Mouse (Mus musculus) cerebellum, adult 18-20 months (tissue): Measurements from ENCODE around the gene Senp8.

Source experiments
- DNase-seq, 2 experiments: peaks; one replicate each; pipeline ENCODE4 v3.0.0; 2021

The Senp8 gene

GRCm38 (mm10) chr9:59716275-59716898 lies 34.1 kb downstream of the Senp8 start:
- no peak for DNase-seq

- no peak for DNase-seq
Observed at GRCm38 (mm10) chr9:59709225-59709624, 41.3 kb downstream of the Senp8 start.

DNA sequence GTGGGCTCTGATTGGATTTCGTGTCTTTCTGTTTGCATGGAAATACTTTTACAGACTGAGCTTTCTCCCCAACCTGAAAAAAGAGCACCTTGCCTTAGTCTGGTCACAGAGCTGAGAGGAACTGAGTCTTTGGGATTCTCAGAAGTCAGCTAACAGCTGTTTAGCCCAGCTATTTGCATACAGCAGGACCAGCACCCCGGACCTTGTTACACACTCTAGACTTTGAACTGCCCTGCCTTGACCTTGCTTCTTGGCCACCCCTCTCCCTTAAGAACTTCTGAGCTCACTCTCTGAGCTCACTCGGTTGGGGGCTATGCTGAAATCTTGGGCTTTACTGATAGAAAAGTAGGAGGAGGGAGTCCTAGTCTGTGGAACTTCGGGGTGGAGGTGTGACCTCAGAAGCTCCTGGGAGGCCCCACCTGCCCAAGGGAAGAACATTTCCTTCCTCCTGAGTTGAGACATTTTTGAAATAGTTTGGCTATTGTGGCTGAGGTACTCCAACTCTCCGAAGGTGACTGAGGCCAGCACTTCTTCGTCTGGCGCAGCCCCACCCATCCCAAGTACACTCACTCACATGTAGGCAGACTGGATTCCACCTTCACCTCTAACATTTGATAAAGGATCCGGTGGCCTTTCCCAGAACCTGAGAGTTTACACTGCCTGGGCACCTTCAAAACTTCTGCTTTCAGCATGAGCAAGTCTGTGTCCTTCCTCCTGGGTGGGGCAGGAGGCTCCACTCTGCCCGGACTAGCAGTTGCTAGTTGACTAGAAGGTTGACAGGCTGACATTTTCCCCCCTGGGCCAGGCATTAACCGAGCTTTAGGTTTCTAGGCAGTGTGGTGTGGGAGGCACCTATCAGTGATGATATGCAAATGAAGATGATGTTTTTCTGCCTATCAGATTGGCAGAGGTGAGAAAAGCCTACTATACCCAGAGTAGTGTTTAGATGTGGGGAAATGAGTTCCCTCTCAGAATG lies 43.4 kb downstream of the Senp8 start:
- DNase-seq = no peak

GRCm38 (mm10) chr9:59703099-59703498 lies 47.4 kb downstream of the Senp8 start:
- DNase-seq = no peak

GRCm38 (mm10) chr9:59701094-59701493 lies 49.4 kb downstream of the Senp8 start:
- DNase-seq = peak in 1 of 2 experiments; percentile 6

- DNase-seq = no peak
Observed at GRCm38 (mm10) chr9:59696381-59696780, 54.1 kb downstream of the Senp8 start.

GRCm38 (mm10) chr9:59695451-59695813 lies 55.1 kb downstream of the Senp8 start:
- DNase-seq = no peak

GRCm38 (mm10) chr9:59694571-59695450 lies 55.7 kb downstream of the Senp8 start:
- DNase-seq = no peak

- DNase-seq = peak; percentile 60 to 69
Observed at GRCm38 (mm10) chr9:59692145-59692544, 58.4 kb downstream of the Senp8 start.

DNA sequence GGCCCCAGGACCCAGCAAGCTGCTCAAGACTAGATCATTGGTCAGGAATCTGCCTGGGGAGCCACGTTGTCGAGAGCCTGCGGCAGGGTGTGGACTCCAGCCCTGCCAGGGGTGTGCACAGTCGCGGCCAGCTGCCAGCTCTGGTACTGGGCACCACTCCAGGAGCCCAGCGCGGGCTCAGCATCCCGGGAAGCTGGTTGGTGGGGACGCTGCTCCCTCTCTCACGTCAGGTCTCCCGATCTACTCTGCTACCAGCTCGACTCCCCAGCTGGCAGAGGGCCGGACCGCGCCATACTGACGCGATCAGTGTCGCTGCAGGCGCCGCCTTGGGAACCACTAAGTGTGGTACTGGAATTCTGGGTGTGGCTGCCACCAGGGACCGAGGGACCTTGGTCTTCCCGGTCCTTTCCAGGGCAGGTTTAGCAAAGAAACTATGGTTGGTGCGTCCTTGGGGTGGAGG lies 58.8 kb downstream of the Senp8 start:
- DNase-seq = peak; percentile 61 to 67

- DNase-seq = no peak
Observed at GRCm38 (mm10) chr9:59687416-59688046, 63.0 kb downstream of the Senp8 start.
